Mouse (Mus musculus): ENCODE measurements around the gene Rin1. TPM values are rescaled to one million over a fixed set of nuclear protein-coding genes. Genes with fewer than 3 reads are reported as not detected.
"Not testable (repeated sequence)": the region's sequence is repeated elsewhere in the genome, so short reads cannot be mapped to it uniquely, and the experiment has no call there.

Gene Rin1
- polyA plus RNA-seq (2016; fragmentation: Nextera tagmentation; extraction: Ambion mirVana), result 1.7 and 2.0 TPM in 2 replicates

DNA sequence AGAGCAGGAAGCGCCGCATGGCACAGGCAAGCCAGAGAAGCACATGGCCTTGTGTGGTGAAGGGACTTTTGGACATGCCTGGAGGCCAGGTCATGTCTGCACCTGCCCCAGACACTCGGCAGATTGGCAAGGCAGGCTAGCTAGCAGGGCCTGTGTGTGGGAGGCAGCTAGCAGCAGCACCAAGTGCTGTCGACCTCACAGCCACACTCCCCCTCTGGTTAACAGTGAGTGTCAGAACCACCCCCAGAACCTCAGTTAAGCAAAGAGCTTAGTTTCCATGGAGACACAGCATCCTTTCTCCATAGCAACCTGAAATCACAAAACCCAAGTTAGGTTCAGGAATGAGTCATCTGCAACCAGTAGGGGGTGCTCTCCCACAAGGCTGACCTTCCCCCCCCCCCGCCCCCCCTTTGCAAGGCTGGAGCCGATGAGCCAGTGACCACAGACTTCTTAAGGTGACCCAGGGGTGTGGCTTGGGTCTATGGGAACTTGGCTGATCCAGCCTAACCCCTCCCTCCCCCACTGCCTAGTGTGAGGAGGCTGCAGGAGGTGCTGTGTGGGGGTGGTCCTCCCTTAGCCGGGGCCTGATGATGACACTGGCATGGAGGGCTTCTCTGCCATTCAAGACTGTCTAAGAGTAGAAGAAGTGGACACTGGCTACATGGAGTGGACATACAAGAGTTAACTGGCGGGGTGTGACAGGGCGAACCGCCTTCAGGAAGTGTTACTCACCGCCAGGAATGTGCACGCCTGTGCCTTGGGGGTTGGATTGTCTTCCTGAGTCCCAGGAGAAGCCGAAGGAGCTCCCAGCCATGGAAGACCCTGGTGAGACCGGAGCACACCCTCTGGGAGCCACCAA lies at the start of gene Rin1:
Rin1 (plus strand) TSS at position 435 of the 859 bp plus-strand sequence.
- Histone ChIP-seq H3K36me3 (peaks cover 42% of the 10 kb centered on the region), H3K9me3 (no peaks in the 10 kb centered on the region), H3K27ac (replicated peaks) (peak within 1 kb of the TSS; percentile 15; the same call in 1 of the 2 replicates), H3K4me1 (peaks cover 25% of the 10 kb centered on the region), H3K9ac (replicated peaks) (0 out of 2 replicates have a peak within 1 kb of the TSS, but pooled peaks have one; percentile 28), H3K27me3 (peaks cover 58% of the 10 kb centered on the region), H3K4me2 (replicated peaks) (peak within 1 kb of the TSS; percentile 11; the same call in 1 of the 2 replicates), H3K4me3 (peak within 1 kb of the TSS; percentile 6; the same call in 1 of the 2 replicates)
- peak; percentile 50 for ATAC-seq (ENCODE audit: low FRiP score, low read depth)
- 14% methylated on average over 14 of the region's 14 CpGs for WGBS

DNA sequence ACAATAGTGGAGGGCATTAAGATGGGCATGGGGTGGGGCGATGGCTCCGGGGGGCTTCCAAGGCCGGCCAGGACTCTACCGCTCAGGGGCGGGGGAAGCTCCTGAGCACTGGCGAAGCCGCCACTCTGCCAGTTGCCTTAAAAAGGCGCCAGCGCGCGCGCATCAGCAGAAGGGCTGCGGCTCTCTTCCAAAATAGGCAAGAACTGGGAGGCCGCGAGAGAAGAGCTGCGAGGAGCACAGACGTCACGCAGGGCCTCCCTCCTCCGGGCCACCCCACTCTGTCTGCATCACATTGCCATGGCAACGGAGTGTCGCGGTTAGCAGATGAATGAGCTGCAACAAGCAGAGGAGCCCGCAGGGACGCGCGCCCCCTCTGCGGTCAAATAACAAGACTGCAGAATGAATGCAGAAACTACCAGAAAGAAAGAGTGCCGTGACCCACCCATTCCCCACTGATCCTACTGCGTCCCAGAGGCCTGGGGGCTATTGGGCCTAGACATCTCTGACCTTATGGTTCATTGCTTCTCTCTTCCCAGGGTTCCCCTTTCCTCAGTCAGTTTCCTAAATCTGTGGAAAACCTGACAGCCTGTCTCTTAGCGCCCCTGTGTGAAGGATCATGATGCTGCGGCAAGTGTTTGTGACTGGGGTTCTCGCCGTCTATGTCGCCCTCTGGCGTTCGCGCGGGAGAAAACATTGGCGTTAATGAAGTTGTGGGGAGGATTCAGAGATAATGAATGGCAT lies 48.4 kb upstream of the Rin1 start:
- Histone ChIP-seq H3K4me3 (peak overlapping the region; percentile 38), H3K27me3 (peaks cover 38% of the 10 kb centered on the region), H3K27ac (replicated peaks) (peak overlapping the region; percentile 85), H3K4me2 (replicated peaks) (peak overlapping the region; percentile 70), H3K9ac (replicated peaks) (peak overlapping the region; percentile 49), H3K9me3 (peaks cover 8% of the 10 kb centered on the region; the same call in 1 of the 2 replicates), H3K4me1 (peaks cover 15% of the 10 kb centered on the region), H3K36me3 (no peaks in the 10 kb centered on the region)
- under 1% methylated on average over 39 of the region's 39 CpGs for WGBS
- ATAC-seq (ENCODE audit: low FRiP score, low read depth), result peak; percentile 98

DNA sequence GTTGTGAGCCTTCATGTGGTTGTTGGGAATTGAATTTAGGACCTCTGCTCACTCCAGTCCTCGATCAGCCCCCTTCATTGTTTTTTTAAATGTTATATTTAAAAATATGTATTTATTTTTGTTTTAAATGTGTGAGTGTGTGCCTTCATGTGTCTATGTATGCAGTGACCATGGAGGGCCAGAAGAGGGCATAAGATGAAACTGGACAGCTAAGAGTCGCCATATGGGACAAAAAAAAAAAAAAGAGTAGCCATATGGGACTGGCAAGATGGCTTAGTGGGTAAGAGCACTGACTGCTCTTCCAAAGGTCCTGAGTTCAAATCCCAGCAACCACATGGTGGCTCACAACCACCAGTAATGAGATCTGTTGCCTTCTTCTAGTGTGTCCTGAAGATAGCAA lies 46.6 kb upstream of the Rin1 start:
- not testable (repeated sequence) for ATAC-seq (ENCODE audit: low FRiP score, low read depth); H3K9ac ChIP-seq (replicated peaks); H3K9me3 ChIP-seq; H3K36me3 ChIP-seq; H3K4me2 ChIP-seq (replicated peaks); H3K4me3 ChIP-seq; H3K27ac ChIP-seq (replicated peaks)
- Histone ChIP-seq H3K4me1 (peaks cover 11% of the 10 kb centered on the region), H3K27me3 (peaks cover 27% of the 10 kb centered on the region)
- 61% methylated on average over 2 of the region's 2 CpGs for WGBS

DNA sequence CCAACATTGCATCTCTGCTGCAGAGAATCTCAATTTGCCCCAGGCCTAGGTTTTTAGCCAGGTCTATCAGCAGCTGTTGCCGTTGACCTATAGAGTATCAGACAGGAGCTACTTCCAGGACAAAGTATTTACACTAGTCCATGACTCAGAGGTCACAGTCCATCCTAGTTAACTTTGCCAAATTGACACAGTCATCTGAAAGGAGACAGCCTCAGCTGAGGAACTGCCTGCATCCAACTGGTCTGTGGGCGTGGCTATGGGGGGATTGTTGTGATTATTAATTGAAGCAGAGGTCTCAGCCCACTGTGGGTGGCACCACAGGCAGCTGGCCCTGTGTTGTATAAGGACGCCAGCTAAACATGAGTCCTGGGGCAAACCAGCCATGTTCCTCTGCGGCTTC lies 45.4 kb upstream of the Rin1 start:
- no peak overlapping the region for H3K27ac ChIP-seq (replicated peaks)
- 76% methylated on average over 4 of the region's 4 CpGs for WGBS
- H3K36me3 ChIP-seq, result no peaks in the 10 kb centered on the region
- H3K4me3 ChIP-seq, result no peak overlapping the region
- H3K9me3 ChIP-seq, result peaks cover 8% of the 10 kb centered on the region; the same call in 1 of the 2 replicates
- no peak overlapping the region for H3K4me2 ChIP-seq (replicated peaks)
- ATAC-seq (ENCODE audit: low FRiP score, low read depth), result no peak
- H3K27me3 ChIP-seq, result peaks cover 19% of the 10 kb centered on the region; the same call in 1 of the 2 replicates
- H3K9ac ChIP-seq (replicated peaks), result no peak overlapping the region
- peaks cover 11% of the 10 kb centered on the region for H3K4me1 ChIP-seq

DNA sequence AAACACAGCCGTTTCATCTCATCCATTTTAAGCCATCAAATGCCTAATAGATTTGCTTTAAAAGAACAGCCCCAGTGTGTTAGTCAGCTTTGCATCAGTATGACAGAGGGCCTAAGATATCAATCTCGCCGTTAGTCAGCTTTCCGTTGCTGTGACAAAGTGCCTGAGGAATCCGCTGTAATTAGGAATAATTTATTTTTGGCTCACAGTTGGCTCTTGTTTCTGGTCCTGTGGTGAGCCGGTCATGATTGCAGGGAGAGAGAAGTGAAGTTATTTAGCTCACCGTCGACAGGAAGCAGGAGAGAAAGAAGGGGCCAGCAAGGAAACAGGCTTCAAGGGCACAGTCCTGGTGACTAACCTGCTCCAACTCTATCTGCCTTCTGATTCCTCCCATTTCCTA lies 37.1 kb upstream of the Rin1 start:
- Histone ChIP-seq H3K27ac (replicated peaks) (no peak overlapping the region), H3K36me3 (no peaks in the 10 kb centered on the region), H3K4me2 (replicated peaks) (no peak overlapping the region), H3K4me1 (no peaks in the 10 kb centered on the region), H3K27me3 (peaks cover 13% of the 10 kb centered on the region), H3K9ac (replicated peaks) (no peak overlapping the region), H3K4me3 (no peak overlapping the region), H3K9me3 (no peaks in the 10 kb centered on the region)
- 85% methylated on average over 8 of the region's 8 CpGs for WGBS
- no peak for ATAC-seq (ENCODE audit: low FRiP score, low read depth)

DNA sequence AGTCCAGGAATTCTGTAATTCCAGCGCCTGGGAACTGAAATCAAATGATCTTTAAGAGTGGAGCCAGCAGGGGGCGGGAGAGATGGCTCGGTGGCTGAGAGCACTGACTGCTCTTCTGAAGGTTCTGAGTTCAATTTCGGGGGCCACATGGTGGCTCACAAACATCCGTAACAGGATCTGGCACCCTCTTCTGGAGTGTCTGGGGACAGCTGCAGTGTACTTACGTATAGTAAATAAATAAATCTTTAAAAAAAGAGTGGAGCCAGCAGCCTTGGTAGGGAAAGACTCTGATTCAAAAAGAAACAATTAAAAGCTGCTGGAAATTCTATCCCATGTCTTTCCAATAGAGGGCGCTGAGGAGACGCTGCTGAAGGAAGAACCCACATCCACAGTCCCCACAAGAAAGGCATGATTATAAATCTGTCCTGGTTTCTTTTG lies 35.3 kb upstream of the Rin1 start:
- no peaks in the 10 kb centered on the region for H3K36me3 ChIP-seq
- no peaks in the 10 kb centered on the region for H3K9me3 ChIP-seq
- H3K4me3 ChIP-seq, result no peak overlapping the region
- H3K9ac ChIP-seq (replicated peaks), result no peak overlapping the region
- H3K4me1 ChIP-seq, result no peaks in the 10 kb centered on the region
- no peak overlapping the region for H3K27ac ChIP-seq (replicated peaks)
- peaks cover 13% of the 10 kb centered on the region for H3K27me3 ChIP-seq
- ATAC-seq (ENCODE audit: low FRiP score, low read depth), result no peak
- WGBS, result 16% methylated on average over 8 of the region's 8 CpGs
- no peak overlapping the region for H3K4me2 ChIP-seq (replicated peaks)

DNA sequence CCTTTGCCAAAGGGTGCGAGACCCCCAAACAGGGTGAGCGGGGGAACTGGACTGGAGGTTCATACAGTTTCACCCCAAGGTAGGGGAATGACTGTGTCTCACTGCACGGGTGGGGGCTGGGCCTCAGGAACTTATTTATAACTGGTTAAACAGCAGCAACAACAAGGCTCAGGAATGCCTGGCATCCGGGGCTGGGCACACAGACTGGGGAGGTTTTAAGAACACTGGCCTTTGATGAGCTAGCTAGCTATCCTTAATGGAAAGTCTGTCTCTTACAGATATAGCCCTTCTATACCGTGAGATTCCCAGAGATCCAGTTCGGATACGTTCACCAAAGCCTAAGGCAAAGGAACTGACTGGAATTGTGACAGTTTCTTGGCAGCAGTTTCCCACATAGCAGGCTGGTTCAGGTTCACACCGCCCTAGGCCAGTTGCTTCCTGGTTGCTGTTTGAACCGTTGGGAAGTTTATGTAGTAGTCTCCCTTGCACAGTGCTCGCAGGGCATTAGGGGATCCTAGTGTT lies 34.0 kb upstream of the Rin1 start:
- Histone ChIP-seq H3K9ac (replicated peaks) (no peak overlapping the region), H3K27ac (replicated peaks) (no peak overlapping the region)

DNA sequence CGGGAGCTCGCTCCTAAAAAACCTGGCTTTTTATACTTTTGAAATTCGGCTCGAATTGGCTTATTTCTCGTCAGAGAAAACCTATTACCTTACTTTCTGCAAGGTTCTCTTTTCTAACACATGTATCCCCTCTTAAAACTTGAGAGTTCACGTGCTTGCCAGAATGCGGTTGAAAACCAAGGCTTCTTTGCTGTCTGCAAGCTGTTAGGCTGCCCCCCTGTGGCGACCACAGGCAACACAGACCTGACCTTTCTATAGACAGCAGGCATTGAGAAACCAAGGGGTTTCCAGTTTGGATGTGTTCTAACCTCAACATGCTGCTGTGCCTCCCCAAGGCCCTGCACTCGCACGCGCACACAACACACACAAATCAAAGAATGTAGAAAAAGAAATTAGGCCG lies 33.5 kb upstream of the Rin1 start:
- H3K27ac ChIP-seq (replicated peaks), result no peak overlapping the region
- no peak overlapping the region for H3K4me3 ChIP-seq
- WGBS, result 26% methylated on average over 12 of the region's 12 CpGs
- ATAC-seq (ENCODE audit: low FRiP score, low read depth), result no peak
- no peak overlapping the region; the same call in 1 of the 2 replicates for H3K4me2 ChIP-seq (replicated peaks)
- no peaks in the 10 kb centered on the region for H3K36me3 ChIP-seq
- H3K4me1 ChIP-seq, result no peaks in the 10 kb centered on the region
- no peak overlapping the region for H3K9ac ChIP-seq (replicated peaks)
- H3K27me3 ChIP-seq, result peaks cover 13% of the 10 kb centered on the region
- no peaks in the 10 kb centered on the region for H3K9me3 ChIP-seq

More for the DNA sequence above, 34.0 kb upstream of the Rin1 start:
- Histone ChIP-seq H3K27me3 (peaks cover 13% of the 10 kb centered on the region), H3K4me1 (no peaks in the 10 kb centered on the region), H3K4me3 (no peak overlapping the region), H3K4me2 (replicated peaks) (no peak overlapping the region; the same call in 1 of the 2 replicates), H3K9me3 (no peaks in the 10 kb centered on the region), H3K36me3 (no peaks in the 10 kb centered on the region)
- WGBS, result 50% methylated on average over 10 of the region's 10 CpGs
- ATAC-seq (ENCODE audit: low FRiP score, low read depth), result no peak

DNA sequence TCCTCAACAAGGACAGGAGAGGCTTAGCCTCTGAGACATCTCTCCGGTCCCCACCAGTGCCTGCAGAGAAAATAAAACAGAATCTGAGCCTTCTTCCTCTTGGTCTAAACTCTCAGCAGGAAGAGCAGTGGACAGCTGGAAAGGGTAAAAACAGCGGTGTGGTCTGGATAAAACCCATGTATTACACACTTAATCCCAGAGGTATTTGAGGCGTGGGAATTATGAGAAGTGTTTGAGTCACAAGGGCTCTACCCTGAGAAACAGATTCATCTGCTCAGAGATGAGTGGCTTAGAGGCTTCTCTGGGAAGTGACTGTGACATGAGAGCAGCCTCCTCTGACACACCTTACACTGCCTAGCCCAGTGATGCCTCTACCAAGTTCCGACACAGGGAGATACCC lies 32.7 kb upstream of the Rin1 start:
- WGBS, result 81% methylated on average over 4 of the region's 4 CpGs
- Histone ChIP-seq H3K27me3 (peaks cover 8% of the 10 kb centered on the region), H3K4me3 (no peak overlapping the region), H3K4me2 (replicated peaks) (no peak overlapping the region), H3K27ac (replicated peaks) (no peak overlapping the region), H3K4me1 (no peaks in the 10 kb centered on the region), H3K9me3 (no peaks in the 10 kb centered on the region), H3K9ac (replicated peaks) (no peak overlapping the region), H3K36me3 (no peaks in the 10 kb centered on the region)
- ATAC-seq (ENCODE audit: low FRiP score, low read depth), result no peak

DNA sequence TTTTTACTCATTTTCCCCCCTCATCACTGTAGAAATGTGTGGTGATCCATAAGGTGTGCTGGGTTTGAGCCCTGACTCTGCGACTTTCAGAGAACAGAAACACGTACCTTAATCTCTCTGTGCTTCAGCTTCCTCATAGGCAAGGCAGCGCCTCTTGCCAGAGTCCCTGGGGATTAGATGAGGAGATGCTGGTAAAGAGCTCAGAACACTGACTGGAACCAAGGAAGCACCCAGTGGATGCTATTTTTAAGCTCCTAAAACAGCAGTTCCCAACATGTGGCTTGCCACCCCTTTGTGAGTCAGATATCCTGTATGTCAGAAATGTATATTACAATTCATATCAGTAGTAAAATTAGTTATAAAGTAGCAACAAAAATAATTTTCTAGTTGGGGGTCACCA lies 32.1 kb upstream of the Rin1 start:
- H3K4me1 ChIP-seq, result no peaks in the 10 kb centered on the region
- no peaks in the 10 kb centered on the region for H3K9me3 ChIP-seq
- H3K4me3 ChIP-seq, result no peak overlapping the region
- H3K36me3 ChIP-seq, result no peaks in the 10 kb centered on the region
- ATAC-seq (ENCODE audit: low FRiP score, low read depth), result no peak
- H3K9ac ChIP-seq (replicated peaks), result no peak overlapping the region
- H3K27ac ChIP-seq (replicated peaks), result no peak overlapping the region
- WGBS, result 84% methylated on average over 3 of the region's 3 CpGs
- H3K27me3 ChIP-seq, result peaks cover 3% of the 10 kb centered on the region
- no peak overlapping the region for H3K4me2 ChIP-seq (replicated peaks)

DNA sequence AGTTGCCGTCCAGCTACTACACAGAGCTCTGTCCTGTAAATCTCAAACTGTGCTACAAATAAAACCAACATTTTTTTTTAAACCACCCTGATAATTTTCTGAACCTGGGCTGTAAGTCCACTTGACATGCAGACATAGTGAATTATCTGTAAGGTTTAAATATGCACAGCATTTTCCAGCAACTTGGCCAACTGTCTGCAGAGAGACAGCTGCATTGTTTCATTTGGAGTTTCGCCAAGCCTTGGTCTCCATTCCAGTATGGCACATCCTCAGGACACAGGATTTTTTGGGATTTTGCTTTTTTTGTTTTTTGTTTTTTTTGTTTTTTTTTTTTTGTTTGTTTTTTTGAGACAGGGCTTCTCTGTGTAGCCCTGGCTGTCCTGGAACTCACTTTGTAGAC lies 28.9 kb upstream of the Rin1 start:
- Histone ChIP-seq H3K9ac (replicated peaks) (no peak overlapping the region), H3K4me3 (no peak overlapping the region), H3K9me3 (no peaks in the 10 kb centered on the region), H3K4me2 (replicated peaks) (no peak overlapping the region), H3K27ac (replicated peaks) (no peak overlapping the region), H3K4me1 (peaks cover 5% of the 10 kb centered on the region; the same call in 1 of the 2 replicates), H3K36me3 (no peaks in the 10 kb centered on the region), H3K27me3 (no peaks in the 10 kb centered on the region)
- WGBS, result 84% methylated on average over 2 of the region's 2 CpGs
- no peak for ATAC-seq (ENCODE audit: low FRiP score, low read depth)

Measured in midbrain, embryonic 12.5 days (tissue).